Mouse (Mus musculus) layer of hippocampus, adult 2 months (tissue): Measurements from ENCODE around the gene 2310034G01Rik. TPM values are rescaled to one million over a fixed set of nuclear protein-coding genes. Genes with fewer than 3 reads are reported as not detected.

Experiments
- DNase-seq, 2 experiments: peaks; one replicate each; pipeline ENCODE4 v3.0.0; 2022; ENCODE audit warnings: low spot score in 2 of 2
- H3K27ac ChIP-seq: fragments of 200-600 bp; 2 replicates; pipeline ENCODE4 v1.8.1; 2022
- H3K4me3 ChIP-seq: fragments of 200-600 bp; 2 replicates; pipeline ENCODE4 v1.8.1; 2022; ENCODE audit warnings: mild to moderate bottlenecking
- CTCF ChIP-seq: fragments of 200-600 bp; conservative IDR thresholded peaks from 2 replicates; pipeline ENCODE4 v1.8.1; 2022; ENCODE audit warnings: antibody characterized with exemption, mild to moderate bottlenecking, moderate library complexity
- total RNA-seq, 2 experiments: library from RNA; stranded (reverse); gene quantifications; 2 replicates each; pipeline ENCODE4 v1.2.3; 2021

Gene 2310034G01Rik
- total RNA-seq, 2 experiments from 2014 or later, result 1.0 to 1.3 TPM

DNA sequence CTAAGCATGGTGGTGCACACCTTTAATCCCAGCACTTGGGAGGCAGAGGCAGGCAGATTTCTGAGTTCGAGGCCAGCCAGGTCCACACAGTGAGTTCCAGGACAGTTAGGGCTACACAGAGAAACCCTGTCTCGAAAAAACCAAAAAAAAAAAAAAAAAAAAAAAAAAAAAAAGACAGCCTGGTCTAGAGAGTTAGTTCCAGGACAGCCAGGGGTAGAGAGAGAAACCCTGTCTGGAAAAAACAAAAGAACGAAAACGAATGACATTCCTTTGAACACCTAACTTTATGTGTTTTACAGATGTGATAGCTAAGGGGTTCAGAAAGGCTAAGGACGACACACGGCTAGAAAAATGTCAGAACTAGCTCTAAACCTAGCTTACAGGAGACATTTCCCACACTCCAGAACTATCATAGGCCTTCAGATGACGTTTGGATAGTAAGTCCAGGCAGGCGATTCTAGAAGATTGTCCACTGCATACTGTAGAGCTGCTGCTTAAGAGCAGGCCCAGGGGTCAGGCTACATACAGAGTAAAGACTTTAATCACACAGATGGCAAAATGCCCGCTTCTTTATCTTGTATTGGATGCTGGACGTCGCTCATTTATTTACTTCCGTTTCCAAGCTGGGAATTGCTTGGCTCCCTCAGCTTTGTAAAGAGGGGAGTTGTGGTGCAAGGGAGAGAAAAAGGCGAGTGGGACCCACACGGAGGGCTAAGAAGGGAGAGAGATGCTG, 2.0 kb downstream of the 2310034G01Rik start:
- TF ChIP-seq CTCF, result no peak
- DNase-seq, result no peak
- H3K4me3 ChIP-seq, result peak overlapping the region; percentile 80
- peak overlapping the region; percentile 98 for H3K27ac ChIP-seq

DNA sequence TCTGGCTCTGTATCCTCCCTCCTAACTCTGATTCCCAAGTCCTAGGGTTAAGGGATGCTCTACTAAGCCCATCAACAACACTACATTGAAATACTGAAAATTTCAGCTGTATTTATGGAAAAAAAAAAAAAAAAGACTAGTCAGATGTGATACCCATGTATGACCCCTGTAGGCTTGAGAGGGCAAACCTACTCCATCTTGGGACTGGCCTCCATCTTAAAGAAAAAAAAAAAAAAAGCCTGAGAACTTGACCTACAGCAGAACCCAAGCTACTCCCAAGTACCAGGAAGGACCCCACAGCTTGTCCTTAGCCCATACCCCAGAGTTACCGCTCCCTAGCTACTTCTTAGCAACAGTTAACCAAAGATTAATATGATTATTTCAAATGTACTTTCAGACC, 3.0 kb downstream of the 2310034G01Rik start:
- TF ChIP-seq CTCF, result no peak
- Histone ChIP-seq H3K4me3 (no peak overlapping the region), H3K27ac (no peak overlapping the region)
- no peak for DNase-seq

DNA sequence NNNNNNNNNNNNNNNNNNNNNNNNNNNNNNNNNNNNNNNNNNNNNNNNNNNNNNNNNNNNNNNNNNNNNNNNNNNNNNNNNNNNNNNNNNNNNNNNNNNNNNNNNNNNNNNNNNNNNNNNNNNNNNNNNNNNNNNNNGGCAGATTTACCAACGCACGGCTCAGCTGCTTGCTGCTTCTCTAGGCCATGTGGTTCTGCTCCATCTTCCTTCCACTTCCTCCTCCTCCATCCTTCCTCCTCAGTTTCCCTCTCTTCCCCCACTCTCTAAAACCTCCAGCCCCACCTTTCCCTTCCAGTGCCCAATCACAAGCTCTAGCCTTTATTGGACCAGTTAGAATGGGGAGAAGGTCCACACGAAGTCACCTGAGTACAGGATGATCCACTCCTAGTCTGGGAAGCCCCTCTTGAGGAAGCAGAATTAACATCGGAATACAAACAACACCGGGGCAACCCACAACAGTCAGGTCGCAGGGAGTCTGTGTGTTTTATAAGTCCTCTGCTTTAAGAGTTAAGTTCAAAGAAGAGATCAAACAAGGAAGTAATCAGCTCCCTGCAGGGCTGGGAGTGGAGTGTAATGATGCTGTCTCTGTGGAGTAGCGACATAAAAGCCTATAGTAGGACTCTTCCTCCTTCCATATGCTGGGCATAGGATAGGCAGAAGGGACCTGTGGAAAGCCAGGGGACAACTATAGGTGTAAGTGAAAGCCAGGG, 5.2 kb downstream of the 2310034G01Rik start:
- H3K27ac ChIP-seq, result no peak overlapping the region
- TF ChIP-seq CTCF, result no peak
- no peak for DNase-seq
- H3K4me3 ChIP-seq, result no peak overlapping the region

DNA sequence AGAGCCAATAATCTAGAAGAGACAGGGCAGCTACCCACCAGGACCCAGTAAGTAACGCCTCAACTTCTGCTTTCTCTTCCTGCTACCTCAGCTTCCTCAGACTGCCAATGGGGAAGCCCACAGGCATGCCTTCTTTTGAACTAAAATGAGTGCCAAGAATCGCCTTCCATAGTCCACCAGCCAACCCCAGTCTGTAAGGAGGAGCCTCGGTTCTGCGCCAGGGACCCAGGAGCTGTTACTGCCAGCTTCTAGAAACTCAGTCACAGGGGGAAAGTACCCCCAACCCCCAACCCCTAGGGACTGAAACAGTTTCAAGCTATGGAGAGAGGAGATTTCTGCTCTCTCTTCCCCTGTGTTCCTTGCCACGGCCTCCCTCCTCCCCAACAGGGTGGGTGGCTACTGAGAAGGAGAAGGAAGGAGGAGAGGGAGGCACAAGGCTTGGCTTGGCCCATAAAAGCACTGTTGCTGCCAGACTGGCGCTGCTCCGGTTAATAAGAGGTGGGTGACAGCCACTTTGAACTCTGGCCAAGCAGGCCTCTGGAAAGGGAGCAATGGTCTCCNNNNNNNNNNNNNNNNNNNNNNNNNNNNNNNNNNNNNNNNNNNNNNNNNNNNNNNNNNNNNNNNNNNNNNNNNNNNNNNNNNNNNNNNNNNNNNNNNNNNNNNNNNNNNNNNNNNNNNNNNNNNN, 10.7 kb downstream of the 2310034G01Rik start:
- H3K27ac ChIP-seq, result peak overlapping the region; percentile 70
- no peak for TF ChIP-seq CTCF
- H3K4me3 ChIP-seq, result peak overlapping the region; percentile 97
- DNase-seq, result no peak

DNA sequence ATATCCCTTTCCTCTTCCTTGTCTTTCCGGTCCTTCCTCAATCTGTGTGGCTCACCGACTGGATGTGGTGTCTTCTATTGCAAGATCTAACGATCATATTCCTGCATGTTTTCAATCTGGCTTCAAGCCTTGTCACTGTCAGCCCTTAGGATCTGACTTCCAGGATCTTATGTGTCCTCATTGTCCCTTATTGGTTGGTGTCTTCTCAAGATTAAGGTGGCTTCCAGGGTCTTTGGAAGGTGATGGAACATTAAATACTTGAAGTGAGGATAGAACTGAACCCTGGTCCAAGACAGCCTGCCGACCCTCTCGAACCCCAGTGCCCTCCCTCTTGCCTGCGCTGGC, 11.2 kb downstream of the 2310034G01Rik start:
- peak overlapping the region; percentile 97 for H3K4me3 ChIP-seq
- TF ChIP-seq CTCF, result no peak
- peak overlapping the region; percentile 70 for H3K27ac ChIP-seq
- no peak for DNase-seq

DNA sequence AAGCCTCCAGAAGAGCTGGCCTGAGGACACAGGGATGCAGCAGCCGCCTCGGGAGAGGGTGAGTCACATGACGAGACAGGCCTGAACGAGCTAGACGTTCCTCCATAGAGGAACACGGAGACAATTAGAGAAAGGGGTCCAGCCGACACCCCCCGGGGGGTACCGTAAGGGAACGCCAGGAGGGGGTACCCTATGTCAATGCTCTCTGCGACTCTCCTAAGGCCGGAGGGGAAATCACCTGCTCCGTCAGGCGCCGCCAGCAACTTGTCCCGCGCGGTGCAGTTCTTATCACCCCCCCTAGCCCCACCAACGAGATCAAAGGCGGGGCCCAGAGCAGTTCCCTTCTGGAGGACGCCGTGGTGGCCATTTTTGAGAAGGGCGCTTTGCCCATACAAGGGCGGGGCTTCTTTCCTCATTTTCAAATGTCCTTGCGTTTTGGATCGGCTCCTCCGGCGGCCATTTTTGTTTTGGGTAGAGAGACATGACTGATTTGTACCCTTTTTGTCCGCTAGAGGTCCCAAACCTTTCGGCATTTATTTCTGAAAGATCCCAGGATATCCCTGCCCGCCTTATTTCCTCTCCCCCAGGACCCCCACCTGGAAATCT, 11.7 kb downstream of the 2310034G01Rik start, which contains the start of gene Cuedc2:
Gene Cuedc2 (minus strand): TSS at position 372 of the 606 bp plus-strand sequence.
- DNase-seq, result peak; percentile 97 to 98
- H3K27ac ChIP-seq, result peak within 1 kb of the TSS; percentile 86
- TF ChIP-seq CTCF, result peak; percentile 89
- H3K4me3 ChIP-seq, result peak within 1 kb of the TSS; percentile 97

DNA sequence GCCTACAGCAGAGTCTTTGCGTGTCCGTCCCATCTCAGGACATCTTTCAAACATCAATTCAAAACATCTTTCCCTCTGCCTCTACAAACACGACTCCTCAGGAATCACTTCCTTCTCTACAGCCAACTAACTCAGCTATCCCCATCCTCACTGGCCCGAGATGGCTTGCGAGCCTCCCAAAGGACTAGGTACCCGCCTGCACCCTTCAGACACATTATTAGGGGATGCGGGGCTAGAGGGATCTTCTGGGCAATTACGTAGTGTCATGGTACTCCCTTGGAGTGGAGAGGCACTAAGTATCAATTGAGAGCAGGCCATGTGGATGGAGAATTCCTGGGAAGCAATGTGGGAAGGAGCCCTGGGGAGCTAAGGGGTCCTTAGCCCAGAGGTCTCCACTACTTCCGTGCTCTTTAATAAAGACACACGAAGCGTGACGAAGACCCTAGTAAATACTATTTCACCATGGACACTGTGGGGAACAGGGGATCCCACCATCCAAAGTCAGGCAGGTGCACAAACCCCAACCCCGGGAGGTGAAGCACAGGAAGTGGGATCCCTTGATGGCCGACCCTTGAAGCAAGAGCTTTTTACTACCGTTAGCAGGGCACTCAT, 12.3 kb downstream of the 2310034G01Rik start:
- peak overlapping the region; percentile 97 for H3K4me3 ChIP-seq
- peak overlapping the region; percentile 86 for H3K27ac ChIP-seq
- DNase-seq, result no peak
- TF ChIP-seq CTCF, result no peak

DNA sequence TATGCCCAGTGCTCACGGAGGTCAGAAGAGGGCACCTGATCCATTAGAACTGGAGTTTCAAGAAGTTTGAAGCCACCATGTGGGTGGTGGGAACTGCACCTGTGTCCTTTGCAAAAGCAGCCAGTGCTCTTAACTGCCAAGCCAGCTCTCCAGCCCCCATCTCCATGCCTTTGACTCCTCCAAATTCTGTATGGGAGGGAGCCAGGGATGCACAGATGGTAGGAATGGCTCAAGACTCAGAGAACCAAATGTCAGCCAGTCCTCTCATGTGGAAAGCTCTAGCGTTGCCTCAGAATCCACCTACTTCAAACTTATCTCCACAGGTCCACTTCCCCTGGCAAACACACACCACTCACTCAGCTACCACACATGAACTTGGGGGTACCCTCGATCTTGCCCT, 16.2 kb downstream of the 2310034G01Rik start:
- no peak for DNase-seq
- H3K27ac ChIP-seq, result no peak overlapping the region
- no peak for TF ChIP-seq CTCF
- H3K4me3 ChIP-seq, result no peak overlapping the region

DNA sequence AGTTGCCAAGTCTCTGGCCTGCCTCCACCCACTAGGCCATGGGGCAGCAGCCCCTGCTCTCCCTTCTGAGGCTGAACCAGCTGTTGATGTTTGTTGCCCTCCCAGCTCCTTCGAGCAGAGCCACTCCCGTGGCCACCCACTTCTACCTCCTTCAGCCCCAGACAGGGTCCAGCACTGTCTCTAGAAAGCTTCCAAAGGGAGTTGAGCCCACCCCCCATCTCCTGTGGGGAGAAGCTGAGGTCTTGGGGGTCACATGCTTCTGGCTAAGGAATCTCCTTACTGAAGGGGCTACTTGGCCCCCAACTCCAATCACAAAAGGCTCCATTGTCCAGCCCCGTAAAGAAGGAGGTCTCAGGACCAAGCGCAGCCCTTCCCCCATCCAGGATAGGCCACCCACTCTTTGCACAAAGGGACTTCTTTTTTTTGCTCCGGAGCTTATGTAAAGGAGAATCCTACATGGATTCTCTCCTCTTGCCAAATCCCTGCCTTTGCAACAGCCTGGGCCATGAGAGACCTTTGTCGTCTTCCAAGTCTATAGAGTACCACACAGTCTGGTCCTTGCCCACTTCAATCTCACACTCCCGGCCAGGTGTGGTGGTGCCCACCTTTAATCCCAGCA, 17.3 kb downstream of the 2310034G01Rik start:
- DNase-seq, result no peak
- no peak for TF ChIP-seq CTCF
- peak overlapping the region; percentile 47; the same call in 1 of the 2 replicates for H3K27ac ChIP-seq
- no peak overlapping the region for H3K4me3 ChIP-seq

DNA sequence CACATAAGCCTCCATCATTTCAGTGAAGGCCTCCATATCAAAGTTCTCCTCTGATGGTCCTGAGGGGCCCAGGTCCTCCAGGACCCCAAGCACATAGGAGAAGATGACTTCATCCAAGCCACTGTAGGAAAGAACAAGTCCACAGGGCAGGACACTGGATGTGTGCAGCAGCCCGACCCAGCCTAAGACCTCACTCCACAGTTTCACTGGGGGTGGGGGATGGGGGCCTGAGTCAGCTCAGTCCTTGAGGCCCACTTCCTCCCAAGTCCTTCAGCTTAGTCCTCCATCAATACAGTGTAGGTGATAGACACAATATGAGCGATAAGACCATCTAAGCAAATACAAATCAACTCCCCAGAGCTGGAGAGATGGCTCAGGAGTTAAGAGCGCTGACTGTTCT, 18.2 kb downstream of the 2310034G01Rik start:
- no peak for DNase-seq
- no peak for TF ChIP-seq CTCF
- Histone ChIP-seq H3K27ac (no peak overlapping the region), H3K4me3 (no peak overlapping the region)

DNA sequence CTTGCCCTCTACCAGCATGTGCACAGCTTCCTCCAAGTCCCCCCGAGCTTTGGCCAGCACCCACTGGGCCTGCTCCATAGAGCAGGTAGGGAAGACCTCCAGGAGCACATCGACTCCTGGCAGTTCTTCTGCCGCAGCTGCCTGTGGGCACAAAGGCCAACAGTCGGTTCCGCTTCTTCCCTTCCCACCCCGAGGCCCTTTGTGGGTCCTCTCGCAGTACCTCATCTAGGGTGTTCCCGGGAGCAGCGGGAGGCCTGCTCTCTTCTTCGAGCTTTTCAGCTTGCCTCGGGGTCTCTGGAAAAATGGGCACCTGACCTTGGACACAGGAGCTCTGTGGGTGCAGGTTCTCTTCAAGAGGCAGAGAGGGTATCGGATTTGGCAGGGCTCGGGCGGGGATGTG, 18.8 kb downstream of the 2310034G01Rik start:
- TF ChIP-seq CTCF, result no peak
- no peak for DNase-seq
- no peak overlapping the region for H3K4me3 ChIP-seq
- H3K27ac ChIP-seq, result no peak overlapping the region

DNA sequence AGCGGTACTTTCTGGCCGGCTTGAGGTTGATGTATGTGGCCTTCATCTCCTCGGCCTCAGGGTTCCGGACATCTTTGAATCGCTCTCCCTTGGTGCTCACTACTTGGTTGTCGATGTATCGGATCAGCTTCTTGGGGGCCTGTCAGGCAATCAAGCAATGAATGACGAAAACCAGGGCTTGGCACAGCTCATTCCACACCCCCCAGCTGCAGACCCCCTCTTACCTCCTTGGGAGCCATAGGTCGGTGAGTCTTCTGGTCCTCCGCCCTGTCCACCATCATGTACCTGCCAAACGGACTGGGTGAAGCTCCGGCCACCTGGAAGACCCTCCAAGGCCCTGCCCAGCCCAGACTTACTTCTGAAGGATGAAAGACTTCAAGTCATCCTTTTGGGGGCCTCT, 19.4 kb downstream of the 2310034G01Rik start:
- Histone ChIP-seq H3K27ac (no peak overlapping the region), H3K4me3 (no peak overlapping the region)
- no peak for DNase-seq
- no peak for TF ChIP-seq CTCF

DNA sequence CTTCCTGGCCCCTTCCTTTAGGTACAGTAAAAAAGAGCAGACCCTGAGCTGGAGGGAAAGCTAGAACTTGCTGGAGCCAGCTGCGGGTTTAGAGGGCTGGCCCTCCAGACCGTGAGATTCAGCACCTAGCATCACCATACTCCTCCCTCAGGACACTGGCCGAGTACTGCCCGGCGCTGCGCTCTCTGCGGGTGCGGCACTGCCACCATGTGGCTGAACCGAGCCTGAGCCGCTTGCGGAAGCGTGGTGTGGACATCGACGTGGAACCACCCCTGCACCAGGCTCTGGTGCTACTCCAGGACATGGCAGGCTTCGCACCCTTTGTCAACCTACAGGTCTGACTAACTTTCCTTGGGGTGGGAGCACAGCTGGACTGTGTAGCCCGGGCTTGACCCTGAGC, 20.2 kb downstream of the 2310034G01Rik start:
- Histone ChIP-seq H3K4me3 (peak overlapping the region; percentile 88; the same call in 1 of the 2 replicates), H3K27ac (no peak overlapping the region)
- peak; percentile 73 to 81 for DNase-seq
- TF ChIP-seq CTCF, result peak; percentile 94
